Mouse (Mus musculus) megakaryocyte, adult 5-6 weeks (primary cell): Measurements from ENCODE around the gene Sars2. TPM values are rescaled to one million over a fixed set of nuclear protein-coding genes. Genes with fewer than 3 reads are reported as not detected.

Experiments used
- ATAC-seq: 2 replicates; pipeline ENCODE4 v1.8.0; 2016; ENCODE audit warnings: mild to moderate bottlenecking, inconsistent platforms; ENCODE audit not compliant: poor library complexity, severe bottlenecking
- total RNA-seq, 2 experiments: library from RNA; stranded (forward) in 1 of 2; stranded (reverse) in 1 of 2; fragments of 153-499, 151-499 nt in 1 of 2; fragments of 221-1000, 200-1000 nt in 1 of 2; gene quantifications; 2 replicates each; pipeline versions ENCODE4 v1.2.3 to v1.2.4; 2015 to 2017

Gene Sars2
- total RNA-seq, 2 experiments from 2014 or later = 4.8 to 6.9 TPM

GRCm38 (mm10) chr7:28774164-28774563 is 32.4 kb downstream of the Sars2 start:
- ATAC-seq = no peak

GRCm38 (mm10) chr7:28775129-28775528 is 33.3 kb downstream of the Sars2 start:
- no peak for ATAC-seq

GRCm38 (mm10) chr7:28778825-28779224 is 37.0 kb downstream of the Sars2 start:
- no peak for ATAC-seq

GRCm38 (mm10) chr7:28780067-28780658 is 38.4 kb downstream of the Sars2 start:
- ATAC-seq = peak; percentile 79

- peak; percentile 34 for ATAC-seq
These were observed 39.1 kb downstream of the Sars2 start for GRCm38 (mm10) chr7:28780857-28781256.

- ATAC-seq = peak; percentile 92
These were observed 39.5 kb downstream of the Sars2 start for GRCm38 (mm10) chr7:28781261-28781663.

GRCm38 (mm10) chr7:28785161-28785560 is 43.4 kb downstream of the Sars2 start:
- no peak for ATAC-seq

GRCm38 (mm10) chr7:28787884-28788283 is 46.1 kb downstream of the Sars2 start:
- ATAC-seq = no peak

GRCm38 (mm10) chr7:28788307-28789195 is 46.8 kb downstream of the Sars2 start, which contains the start of gene Rinl:
Rinl (plus strand) TSS chr7:28788969.
- peak; percentile 77 for ATAC-seq

- ATAC-seq = no peak
These were observed 47.4 kb downstream of the Sars2 start for GRCm38 (mm10) chr7:28789235-28789634.

- ATAC-seq = no peak
These were observed 48.4 kb downstream of the Sars2 start for GRCm38 (mm10) chr7:28790066-28790806.

- no peak for ATAC-seq
These were observed 49.9 kb downstream of the Sars2 start for GRCm38 (mm10) chr7:28791706-28792105.

- peak; percentile 55 for ATAC-seq
These were observed 50.8 kb downstream of the Sars2 start for GRCm38 (mm10) chr7:28792391-28793185.

- no peak for ATAC-seq
These were observed 52.0 kb downstream of the Sars2 start for GRCm38 (mm10) chr7:28793834-28794233.

- ATAC-seq = no peak
These were observed 52.7 kb downstream of the Sars2 start for GRCm38 (mm10) chr7:28794496-28794895.

- ATAC-seq = peak; percentile 61
These were observed 54.0 kb downstream of the Sars2 start for GRCm38 (mm10) chr7:28795832-28796231.

- ATAC-seq = peak; percentile 89
These were observed 54.8 kb downstream of the Sars2 start for GRCm38 (mm10) chr7:28796562-28796975.

- ATAC-seq = no peak
These were observed 58.2 kb downstream of the Sars2 start for GRCm38 (mm10) chr7:28799994-28800393.

- no peak for ATAC-seq
These were observed 59.7 kb downstream of the Sars2 start for GRCm38 (mm10) chr7:28801451-28801850.

- no peak for ATAC-seq
These were observed 60.3 kb downstream of the Sars2 start for GRCm38 (mm10) chr7:28801901-28802670.
